Mouse (Mus musculus): Measurements from ENCODE around the gene Art4. TPM values are rescaled to one million over a fixed set of nuclear protein-coding genes. Genes with fewer than 3 reads are reported as not detected.

Art4 gene
- 0.84 TPM for polyA plus RNA-seq (2014; fragmentation: Illumina TruSeq; extraction: RNeasy Lipid Tissue Mini Kit (QIAGEN cat#74804); ENCODE audit: low read depth, low replicate concordance)

GRCm38 (mm10) chr6:136857186-136857872, at the start of gene Art4:
Art4 (minus strand) TSS chr6:136857733.

GRCm38 (mm10) chr6:136875670-136876069, 18.1 kb upstream of the Art4 start, which contains the start of gene Mgp:
Mgp (minus strand) TSS chr6:136875823.

GRCm38 (mm10) chr6:136835352-136835751, 22.2 kb downstream of the Art4 start, which contains the start of gene Smco3:
Smco3 (minus strand) TSS chr6:136835452.

GRCm38 (mm10) chr6:136827881-136828561, 29.5 kb downstream of the Art4 start, which contains the start of gene Wbp11:
Wbp11 (minus strand) TSS chr6:136828233.

GRCm38 (mm10) chr6:136827516-136827880, 30.0 kb downstream of the Art4 start, which contains the start of gene BC049715:
BC049715 (plus strand) TSS chr6:136827626.

GRCm38 (mm10) chr6:136808014-136808417, 49.5 kb downstream of the Art4 start, which contains the start of gene H2afj:
H2afj (plus strand) TSS chr6:136808244.

GRCm38 (mm10) chr6:136803739-136804633, 53.5 kb downstream of the Art4 start, which contains the start of gene Hist4h4:
Hist4h4 (minus strand) TSS chr6:136804415.

Other genes starting within 250 kb of the Art4 start
- gene Plbd1, start 195.8 kb downstream of the Art4 start, polyA plus RNA-seq (2014; fragmentation: Illumina TruSeq; extraction: RNeasy Lipid Tissue Mini Kit (QIAGEN cat#74804); ENCODE audit: low read depth, low replicate concordance) = 57.1 TPM
- 0.56 TPM for gene Gucy2c, start 76.0 kb downstream of the Art4 start, polyA plus RNA-seq (2014; fragmentation: Illumina TruSeq; extraction: RNeasy Lipid Tissue Mini Kit (QIAGEN cat#74804); ENCODE audit: low read depth, low replicate concordance)
- 0.11 TPM for gene Hist4h4, start 53.3 kb downstream of the Art4 start, polyA plus RNA-seq (2014; fragmentation: Illumina TruSeq; extraction: RNeasy Lipid Tissue Mini Kit (QIAGEN cat#74804); ENCODE audit: low read depth, low replicate concordance)
- 1.3 TPM for gene H2afj, start 49.5 kb downstream of the Art4 start, polyA plus RNA-seq (2014; fragmentation: Illumina TruSeq; extraction: RNeasy Lipid Tissue Mini Kit (QIAGEN cat#74804); ENCODE audit: low read depth, low replicate concordance)
- 215 TPM for gene BC049715, start 30.1 kb downstream of the Art4 start, polyA plus RNA-seq (2014; fragmentation: Illumina TruSeq; extraction: RNeasy Lipid Tissue Mini Kit (QIAGEN cat#74804); ENCODE audit: low read depth, low replicate concordance)
- gene Wbp11, start 29.5 kb downstream of the Art4 start, polyA plus RNA-seq (2014; fragmentation: Illumina TruSeq; extraction: RNeasy Lipid Tissue Mini Kit (QIAGEN cat#74804); ENCODE audit: low read depth, low replicate concordance) = 635 TPM
- gene Smco3, start 22.3 kb downstream of the Art4 start, polyA plus RNA-seq (2014; fragmentation: Illumina TruSeq; extraction: RNeasy Lipid Tissue Mini Kit (QIAGEN cat#74804); ENCODE audit: low read depth, low replicate concordance) = 0.22 TPM
- 8.0 TPM for gene Mgp, start 18.1 kb upstream of the Art4 start, polyA plus RNA-seq (2014; fragmentation: Illumina TruSeq; extraction: RNeasy Lipid Tissue Mini Kit (QIAGEN cat#74804); ENCODE audit: low read depth, low replicate concordance)
- gene Erp27, start 64.4 kb upstream of the Art4 start, polyA plus RNA-seq (2014; fragmentation: Illumina TruSeq; extraction: RNeasy Lipid Tissue Mini Kit (QIAGEN cat#74804); ENCODE audit: low read depth, low replicate concordance) = not detected
- gene Pde6h, start 66.1 kb upstream of the Art4 start, polyA plus RNA-seq (2014; fragmentation: Illumina TruSeq; extraction: RNeasy Lipid Tissue Mini Kit (QIAGEN cat#74804); ENCODE audit: low read depth, low replicate concordance) = 0.52 TPM
- gene Arhgdib, start 84.2 kb upstream of the Art4 start, polyA plus RNA-seq (2014; fragmentation: Illumina TruSeq; extraction: RNeasy Lipid Tissue Mini Kit (QIAGEN cat#74804); ENCODE audit: low read depth, low replicate concordance) = 4.3 TPM

Data from testis, adult 10 weeks (tissue).